Mouse (Mus musculus): Measurements from ENCODE around the gene Slc35b2. TPM values are rescaled to one million over a fixed set of nuclear protein-coding genes. Genes with fewer than 3 reads are reported as not detected.

Slc35b2 gene
- polyA plus RNA-seq (2017; shearing (Covaris generic)), result 10 to 100 TPM; 60.0 to 69.0 TPM

GRCm38 (mm10) chr17:45563655-45564530, at the start of gene Slc35b2:
TSS of gene Slc35b2 (plus strand) at chr17:45563874.

GRCm38 (mm10) chr17:45523263-45523662, 40.4 kb upstream of the Slc35b2 start, which contains the start of gene Tcte1:
TSS of gene Tcte1 (plus strand) at chr17:45523434.

DNA sequence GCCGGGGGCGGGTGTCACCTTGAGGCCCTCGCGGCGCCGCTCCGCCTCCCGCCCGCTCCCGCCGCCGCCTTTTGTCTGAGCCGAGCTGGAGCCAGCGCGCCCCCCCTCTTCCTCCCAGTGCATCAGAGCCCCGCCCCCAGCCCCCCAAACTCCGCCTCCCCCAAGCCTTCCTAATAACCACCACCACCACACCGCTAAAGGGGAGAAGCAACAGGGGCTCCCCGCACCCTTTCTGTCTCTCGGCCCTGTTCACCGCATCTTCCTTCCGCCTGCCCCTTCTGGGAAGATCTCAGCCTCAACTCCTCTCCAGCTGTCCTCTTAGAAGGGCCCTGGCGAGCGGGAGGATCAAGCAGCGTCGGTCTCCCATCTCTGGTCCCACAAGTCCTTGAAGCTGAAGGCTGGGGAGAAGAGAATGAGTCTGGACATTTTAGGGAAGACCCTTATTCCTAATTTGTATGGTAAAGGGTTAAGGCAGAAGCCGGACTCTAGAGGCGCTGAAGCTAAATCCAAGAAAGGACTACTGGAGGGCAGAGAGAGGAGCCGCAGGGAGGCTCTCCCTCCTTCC, 14.0 kb upstream of the Slc35b2 start, which contains the start of gene Tmem151b:
Gene Tmem151b, minus strand, starts transcription at position 61 of the 565 bp plus-strand sequence.

DNA sequence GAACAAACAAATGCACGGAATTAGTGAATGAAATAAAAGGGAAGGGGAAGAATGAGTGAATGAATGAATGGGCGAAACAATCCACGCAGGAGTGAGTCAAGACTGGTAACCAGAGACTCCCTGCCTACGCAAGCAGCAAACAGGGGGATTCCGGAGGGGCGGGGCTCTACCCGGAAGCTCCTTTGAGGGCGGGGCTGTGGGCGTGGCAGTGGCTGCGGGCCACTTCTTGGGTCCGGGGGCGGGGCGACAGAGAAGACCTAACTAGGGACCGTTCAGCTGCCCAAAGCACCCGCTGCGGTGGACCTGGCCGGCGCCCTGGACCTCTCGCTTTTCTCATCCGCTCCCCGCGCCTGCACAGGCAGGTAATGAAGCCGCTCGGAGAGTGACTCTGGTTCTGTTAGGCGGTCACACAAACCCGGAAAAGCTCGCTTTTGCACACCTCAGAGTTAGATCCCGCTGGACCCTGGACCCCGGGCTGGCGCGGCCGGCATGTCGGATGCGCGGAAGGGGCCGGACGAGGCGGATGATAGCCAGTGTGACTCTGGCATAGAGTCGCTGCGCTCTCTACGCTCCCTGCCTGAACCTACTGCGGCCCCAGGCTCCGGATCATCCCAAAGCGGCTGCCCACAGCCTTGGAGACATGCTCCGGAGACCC, 8.1 kb upstream of the Slc35b2 start, which contains the start of gene Nfkbie:
Gene Nfkbie, plus strand, starts transcription at position 252 of the 655 bp plus-strand sequence.

DNA sequence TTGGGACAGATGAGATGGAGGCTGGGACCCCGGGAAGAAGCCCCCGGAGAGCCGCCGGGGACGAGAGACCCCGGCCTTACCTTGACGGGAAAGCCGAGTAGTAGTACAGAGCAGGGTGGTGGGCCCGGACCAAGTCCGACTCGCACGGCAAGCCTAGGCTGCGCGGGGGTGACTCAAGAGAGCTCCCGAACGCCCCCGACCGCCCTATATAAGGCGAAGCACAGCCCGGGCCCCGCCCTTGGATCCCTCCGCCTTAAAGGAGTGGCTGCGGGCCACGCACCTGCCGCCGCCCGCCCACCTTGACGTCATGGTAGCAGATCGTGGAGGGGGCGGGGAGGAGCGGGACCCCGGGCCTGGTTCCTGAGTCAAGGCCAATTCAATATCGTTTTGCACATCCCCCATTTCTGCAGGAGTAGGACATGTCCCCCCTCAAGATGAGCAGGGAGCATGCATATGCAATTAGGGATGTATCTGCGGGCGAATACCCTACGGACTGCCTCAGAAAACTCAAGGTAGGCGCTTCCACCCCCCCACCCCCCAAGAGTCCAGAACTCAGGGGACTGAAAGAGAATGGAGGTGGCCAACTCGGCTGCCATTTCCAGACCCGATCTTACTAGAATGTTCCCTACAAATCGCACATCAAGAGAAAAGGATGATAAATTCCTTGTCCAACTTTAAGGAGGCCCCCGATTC, 9.6 kb downstream of the Slc35b2 start, which contains the start of gene Hsp90ab1:
Gene Hsp90ab1, minus strand, starts transcription at position 185 of the 693 bp plus-strand sequence.

GRCm38 (mm10) chr17:45599446-45600242, 36.0 kb downstream of the Slc35b2 start, which contains the start of gene Slc29a1:
TSS of gene Slc29a1 (minus strand) at chr17:45599606.

DNA sequence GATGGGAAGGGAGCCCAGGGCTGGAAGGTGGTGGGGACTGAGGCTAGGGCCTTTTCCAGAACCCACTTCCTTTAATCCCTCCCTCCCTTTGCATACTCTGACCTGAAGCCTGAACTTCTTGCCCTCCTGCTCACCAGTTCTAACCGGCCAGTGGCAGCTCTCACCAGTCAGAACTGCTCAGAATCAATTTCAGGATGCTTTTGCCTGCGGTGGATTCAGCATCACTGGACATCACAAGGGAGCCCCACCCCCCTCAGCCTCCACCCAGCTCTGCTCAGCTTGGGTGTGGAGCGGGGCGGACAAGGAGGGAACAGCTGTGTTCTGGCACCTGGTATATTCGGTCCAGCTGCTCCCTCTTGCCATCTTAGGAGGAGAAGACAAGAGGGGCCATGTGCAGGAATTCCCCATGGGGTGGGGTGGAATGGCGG, 38.2 kb downstream of the Slc35b2 start, which contains the start of gene Mymx:
Gene Mymx, minus strand, starts transcription at position 226 of the 428 bp plus-strand sequence.

Other genes with a start within 250 kb of the Slc35b2 start
- 10 to 100 TPM; 78.5 to 87.9 TPM for gene Cdc5l, start 130.1 kb upstream of the Slc35b2 start, polyA plus RNA-seq (2017; shearing (Covaris generic))
- gene Spats1, start 88.5 kb upstream of the Slc35b2 start, polyA plus RNA-seq (2017; shearing (Covaris generic)), result 1 to 10 TPM in 1 of 2 experiments, under 1 TPM in 1; 0.81 to 3.0 TPM
- gene Aars2, start 57.0 kb upstream of the Slc35b2 start, polyA plus RNA-seq (2017; shearing (Covaris generic)), result 10 to 100 TPM; 10.9 to 19.2 TPM
- gene Tcte1, start 40.4 kb upstream of the Slc35b2 start, polyA plus RNA-seq (2017; shearing (Covaris generic)), result under 1 TPM in 1 of 2 experiments, not detected in 1; 0.15 TPM
- under 1 TPM in 1 of 2 experiments, not detected in 1; 0.95 TPM for gene Tmem151b, start 14.2 kb upstream of the Slc35b2 start, polyA plus RNA-seq (2017; shearing (Covaris generic))
- gene Nfkbie, start 8.2 kb upstream of the Slc35b2 start, polyA plus RNA-seq (2017; shearing (Covaris generic)), result 10 to 100 TPM; 60.9 to 66.6 TPM
- gene Hsp90ab1, start 9.4 kb downstream of the Slc35b2 start, polyA plus RNA-seq (2017; shearing (Covaris generic)), result 1,000 to 10,000 TPM in 1 of 2 experiments, 100 to 1,000 TPM in 1; 784 to 1,058 TPM
- gene Slc29a1, start 35.7 kb downstream of the Slc35b2 start, polyA plus RNA-seq (2017; shearing (Covaris generic)), result 100 to 1,000 TPM; 102 to 129 TPM
- not detected for gene Mymx, start 38.2 kb downstream of the Slc35b2 start, polyA plus RNA-seq (2017; shearing (Covaris generic))
- gene Capn11, start 95.5 kb downstream of the Slc35b2 start, polyA plus RNA-seq (2017; shearing (Covaris generic)), result 1 to 10 TPM in 1 of 2 experiments, under 1 TPM in 1; 0.70 to 1.0 TPM
- gene Mrpl14, start 122.4 kb downstream of the Slc35b2 start, polyA plus RNA-seq (2017; shearing (Covaris generic)), result 10 to 100 TPM; 69.1 to 69.2 TPM
- gene Tmem63b, start 123.0 kb downstream of the Slc35b2 start, polyA plus RNA-seq (2017; shearing (Covaris generic)), result 10 to 100 TPM in 1 of 2 experiments, 1 to 10 TPM in 1; 9.2 to 13.5 TPM
- gene 1600014C23Rik, start 170.0 kb downstream of the Slc35b2 start, polyA plus RNA-seq (2017; shearing (Covaris generic)), result not detected

Measured in inflammation-experienced regulatory T-cells (primary cell).